Mouse (Mus musculus) brain, embryonic 14.5 days (tissue): ENCODE results near the gene Spag6.

ENCODE experiments used
- CTCF ChIP-seq: fragments of 200-500 bp; IDR thresholded peaks from 2 replicates; pipeline ENCODE4 v1.5.1; 2012; ENCODE audit warnings: inconsistent platforms, mild to moderate bottlenecking, moderate library complexity, borderline replicate concordance; ENCODE audit not compliant: insufficient read depth, insufficient read length; ENCODE audit errors: extremely low read depth
- POLR2A ChIP-seq: fragments of 200-500 bp; IDR thresholded peaks from 2 replicates; pipeline ENCODE4 v1.6.1; 2012; ENCODE audit warnings: mild to moderate bottlenecking, inconsistent platforms, borderline replicate concordance; ENCODE audit not compliant: poor library complexity, insufficient read depth, insufficient read length, severe bottlenecking; ENCODE audit errors: extremely low read depth

- TF ChIP-seq POLR2A: no peak
- no peak for TF ChIP-seq CTCF
These were observed 6.9 kb upstream of the Spag6 start for GRCm38 (mm10) chr2:18686826-18687519.
